Mouse (Mus musculus): ENCODE measurements around the gene Ints12. TPM values are rescaled to one million over a fixed set of nuclear protein-coding genes. Genes with fewer than 3 reads are reported as not detected.

Gene Ints12
- total RNA-seq, 2 experiments from 2014 or later = 5.9 to 6.7 TPM

- intact Hi-C loops (cut with DNase I; ENCODE audit: low total_unique reads) = no loop called here
- no peak for DNase-seq
Observed at GRCm38 (mm10) chr3:133131372-133131771, 39.7 kb downstream of the Ints12 start.

GRCm38 (mm10) chr3:133132611-133133010 is 41.0 kb downstream of the Ints12 start:
- DNase-seq = no peak
- intact Hi-C loops (cut with DNase I; ENCODE audit: low total_unique reads) = no loop called here

GRCm38 (mm10) chr3:133141877-133142276 is 50.2 kb downstream of the Ints12 start:
- intact Hi-C loops (cut with DNase I; ENCODE audit: low total_unique reads) = no loop called here

GRCm38 (mm10) chr3:133144511-133145147 is 53.0 kb downstream of the Ints12 start:
- intact Hi-C loops (cut with DNase I; ENCODE audit: low total_unique reads) = no loop called here
- DNase-seq = no peak

More at GRCm38 (mm10) chr3:133141877-133142276, 50.2 kb downstream of the Ints12 start:
- DNase-seq = no peak

GRCm38 (mm10) chr3:133151629-133152028 is 60.0 kb downstream of the Ints12 start:
- no peak for DNase-seq
- intact Hi-C loops (cut with DNase I; ENCODE audit: low total_unique reads) = no loop called here

- no peak for DNase-seq
- intact Hi-C loops (cut with DNase I; ENCODE audit: low total_unique reads) = no loop called here
Observed at GRCm38 (mm10) chr3:133152831-133153230, 61.2 kb downstream of the Ints12 start.

- intact Hi-C loops (cut with DNase I; ENCODE audit: low total_unique reads) = no loop called here
- no peak for DNase-seq
Observed at GRCm38 (mm10) chr3:133153629-133154028, 62.0 kb downstream of the Ints12 start.

GRCm38 (mm10) chr3:133154683-133155082 is 63.0 kb downstream of the Ints12 start:
- DNase-seq = no peak
- intact Hi-C loops (cut with DNase I; ENCODE audit: low total_unique reads) = no loop called here

GRCm38 (mm10) chr3:133158260-133158659 is 66.6 kb downstream of the Ints12 start:
- intact Hi-C loops (cut with DNase I; ENCODE audit: low total_unique reads) = no loop called here
- DNase-seq = no peak

Other genes starting within 250 kb of the Ints12 start
- gene Npnt, start 141.5 kb upstream of the Ints12 start, total RNA-seq (2021) = 10 to 100 TPM in 1 of 2 experiments, 1 to 10 TPM in 1; 9.0 to 12.1 TPM
- gene Gstcd, start 193 bp downstream of the Ints12 start, total RNA-seq (2021) = 1 to 10 TPM; 3.3 to 3.4 TPM
- gene Arhgef38, start 143.1 kb downstream of the Ints12 start, total RNA-seq (2021) = not detected
- gene Ppa2, start 218.3 kb downstream of the Ints12 start, total RNA-seq (2021) = 10 to 100 TPM; 44.1 to 44.5 TPM

Data from gastrocnemius, postnatal 14 days (tissue).